Mouse (Mus musculus): Measurements from ENCODE around the gene Csnk1g2. TPM values are rescaled to one million over a fixed set of nuclear protein-coding genes. Genes with fewer than 3 reads are reported as not detected.
"Not testable (repeated sequence)": the region's sequence is repeated elsewhere in the genome, so short reads cannot be mapped to it uniquely, and the experiment has no call there.

The Csnk1g2 gene
- total RNA-seq, 1 experiment from 2014 or later: 239 TPM

GRCm38 (mm10) chr10:80614351-80614750 lies 8.3 kb upstream of the Csnk1g2 start:
- no peak for ATAC-seq (replicated peaks in 1 of 2; ENCODE audit: insufficient read depth in 1 of 2, low FRiP score in 2 of 2, low TSS enrichment in 1 of 2, low read depth in 1 of 2, poor library complexity in 2 of 2, severe bottlenecking in 2 of 2)

GRCm38 (mm10) chr10:80618181-80618580 lies 4.5 kb upstream of the Csnk1g2 start:
- peak in 1 of 2 experiments; percentile 11; a peak in 1 of 4 replicates for ATAC-seq (replicated peaks in 1 of 2; ENCODE audit: insufficient read depth in 1 of 2, low FRiP score in 2 of 2, low TSS enrichment in 1 of 2, low read depth in 1 of 2, poor library complexity in 2 of 2, severe bottlenecking in 2 of 2)

- ATAC-seq (replicated peaks in 1 of 2; ENCODE audit: insufficient read depth in 1 of 2, low FRiP score in 2 of 2, low TSS enrichment in 1 of 2, low read depth in 1 of 2, poor library complexity in 2 of 2, severe bottlenecking in 2 of 2): no peak
Measured at GRCm38 (mm10) chr10:80619465-80620244, 3.0 kb upstream of the Csnk1g2 start.

GRCm38 (mm10) chr10:80620365-80620764 lies 2.3 kb upstream of the Csnk1g2 start:
- ATAC-seq (replicated peaks in 1 of 2; ENCODE audit: insufficient read depth in 1 of 2, low FRiP score in 2 of 2, low TSS enrichment in 1 of 2, low read depth in 1 of 2, poor library complexity in 2 of 2, severe bottlenecking in 2 of 2): no peak

- ATAC-seq (replicated peaks in 1 of 2; ENCODE audit: insufficient read depth in 1 of 2, low FRiP score in 2 of 2, low TSS enrichment in 1 of 2, low read depth in 1 of 2, poor library complexity in 2 of 2, severe bottlenecking in 2 of 2): no peak
Measured at GRCm38 (mm10) chr10:80620796-80621689, 1.6 kb upstream of the Csnk1g2 start.

GRCm38 (mm10) chr10:80621690-80621939 lies 1.0 kb upstream of the Csnk1g2 start:
- no peak for ATAC-seq (replicated peaks in 1 of 2; ENCODE audit: insufficient read depth in 1 of 2, low FRiP score in 2 of 2, low TSS enrichment in 1 of 2, low read depth in 1 of 2, poor library complexity in 2 of 2, severe bottlenecking in 2 of 2)

- ATAC-seq (replicated peaks in 1 of 2; ENCODE audit: insufficient read depth in 1 of 2, low FRiP score in 2 of 2, low TSS enrichment in 1 of 2, low read depth in 1 of 2, poor library complexity in 2 of 2, severe bottlenecking in 2 of 2): peak; percentile 86 to 89
Measured at GRCm38 (mm10) chr10:80621940-80622660, 538 bp upstream of the Csnk1g2 start.

GRCm38 (mm10) chr10:80623457-80624191 lies 986 bp downstream of the Csnk1g2 start:
- peak; percentile 33 to 51 for ATAC-seq (replicated peaks in 1 of 2; ENCODE audit: insufficient read depth in 1 of 2, low FRiP score in 2 of 2, low TSS enrichment in 1 of 2, low read depth in 1 of 2, poor library complexity in 2 of 2, severe bottlenecking in 2 of 2)

GRCm38 (mm10) chr10:80625764-80626163 lies 3.1 kb downstream of the Csnk1g2 start:
- ATAC-seq (replicated peaks in 1 of 2; ENCODE audit: insufficient read depth in 1 of 2, low FRiP score in 2 of 2, low TSS enrichment in 1 of 2, low read depth in 1 of 2, poor library complexity in 2 of 2, severe bottlenecking in 2 of 2): no peak

- ATAC-seq (replicated peaks in 1 of 2; ENCODE audit: insufficient read depth in 1 of 2, low FRiP score in 2 of 2, low TSS enrichment in 1 of 2, low read depth in 1 of 2, poor library complexity in 2 of 2, severe bottlenecking in 2 of 2): no peak
Measured at GRCm38 (mm10) chr10:80627685-80628084, 5.0 kb downstream of the Csnk1g2 start.

GRCm38 (mm10) chr10:80628925-80629324 lies 6.3 kb downstream of the Csnk1g2 start:
- no peak for ATAC-seq (replicated peaks in 1 of 2; ENCODE audit: insufficient read depth in 1 of 2, low FRiP score in 2 of 2, low TSS enrichment in 1 of 2, low read depth in 1 of 2, poor library complexity in 2 of 2, severe bottlenecking in 2 of 2)

- ATAC-seq (replicated peaks in 1 of 2; ENCODE audit: insufficient read depth in 1 of 2, low FRiP score in 2 of 2, low TSS enrichment in 1 of 2, low read depth in 1 of 2, poor library complexity in 2 of 2, severe bottlenecking in 2 of 2): no peak
Measured at GRCm38 (mm10) chr10:80635345-80635744, 12.7 kb downstream of the Csnk1g2 start.

GRCm38 (mm10) chr10:80646936-80647335 lies 24.3 kb downstream of the Csnk1g2 start:
- ATAC-seq (replicated peaks in 1 of 2; ENCODE audit: insufficient read depth in 1 of 2, low FRiP score in 2 of 2, low TSS enrichment in 1 of 2, low read depth in 1 of 2, poor library complexity in 2 of 2, severe bottlenecking in 2 of 2): no peak

GRCm38 (mm10) chr10:80649910-80650309 lies 27.3 kb downstream of the Csnk1g2 start:
- ATAC-seq (replicated peaks in 1 of 2; ENCODE audit: insufficient read depth in 1 of 2, low FRiP score in 2 of 2, low TSS enrichment in 1 of 2, low read depth in 1 of 2, poor library complexity in 2 of 2, severe bottlenecking in 2 of 2): not testable (repeated sequence)

GRCm38 (mm10) chr10:80650392-80650791 lies 27.8 kb downstream of the Csnk1g2 start:
- ATAC-seq (replicated peaks in 1 of 2; ENCODE audit: insufficient read depth in 1 of 2, low FRiP score in 2 of 2, low TSS enrichment in 1 of 2, low read depth in 1 of 2, poor library complexity in 2 of 2, severe bottlenecking in 2 of 2): no peak

GRCm38 (mm10) chr10:80653156-80653720 lies 30.6 kb downstream of the Csnk1g2 start:
- ATAC-seq (replicated peaks in 1 of 2; ENCODE audit: insufficient read depth in 1 of 2, low FRiP score in 2 of 2, low TSS enrichment in 1 of 2, low read depth in 1 of 2, poor library complexity in 2 of 2, severe bottlenecking in 2 of 2): no peak

- ATAC-seq (replicated peaks in 1 of 2; ENCODE audit: insufficient read depth in 1 of 2, low FRiP score in 2 of 2, low TSS enrichment in 1 of 2, low read depth in 1 of 2, poor library complexity in 2 of 2, severe bottlenecking in 2 of 2): no peak
Measured at GRCm38 (mm10) chr10:80654866-80655265, 32.2 kb downstream of the Csnk1g2 start.

All from hematopoietic stem cell, adult 5-6 weeks (primary cell).